Mouse (Mus musculus) adrenal gland, adult (tissue): ENCODE data around the gene Tmem208.

ENCODE experiments used
- DNase-seq, 2 experiments: peaks; one replicate each; pipeline ENCODE4 v3.0.0; 2022 to 2023; ENCODE audit warnings: low spot score in 1 of 2; ENCODE audit not compliant: inconsistent age in 2 of 2

Gene Tmem208

DNA sequence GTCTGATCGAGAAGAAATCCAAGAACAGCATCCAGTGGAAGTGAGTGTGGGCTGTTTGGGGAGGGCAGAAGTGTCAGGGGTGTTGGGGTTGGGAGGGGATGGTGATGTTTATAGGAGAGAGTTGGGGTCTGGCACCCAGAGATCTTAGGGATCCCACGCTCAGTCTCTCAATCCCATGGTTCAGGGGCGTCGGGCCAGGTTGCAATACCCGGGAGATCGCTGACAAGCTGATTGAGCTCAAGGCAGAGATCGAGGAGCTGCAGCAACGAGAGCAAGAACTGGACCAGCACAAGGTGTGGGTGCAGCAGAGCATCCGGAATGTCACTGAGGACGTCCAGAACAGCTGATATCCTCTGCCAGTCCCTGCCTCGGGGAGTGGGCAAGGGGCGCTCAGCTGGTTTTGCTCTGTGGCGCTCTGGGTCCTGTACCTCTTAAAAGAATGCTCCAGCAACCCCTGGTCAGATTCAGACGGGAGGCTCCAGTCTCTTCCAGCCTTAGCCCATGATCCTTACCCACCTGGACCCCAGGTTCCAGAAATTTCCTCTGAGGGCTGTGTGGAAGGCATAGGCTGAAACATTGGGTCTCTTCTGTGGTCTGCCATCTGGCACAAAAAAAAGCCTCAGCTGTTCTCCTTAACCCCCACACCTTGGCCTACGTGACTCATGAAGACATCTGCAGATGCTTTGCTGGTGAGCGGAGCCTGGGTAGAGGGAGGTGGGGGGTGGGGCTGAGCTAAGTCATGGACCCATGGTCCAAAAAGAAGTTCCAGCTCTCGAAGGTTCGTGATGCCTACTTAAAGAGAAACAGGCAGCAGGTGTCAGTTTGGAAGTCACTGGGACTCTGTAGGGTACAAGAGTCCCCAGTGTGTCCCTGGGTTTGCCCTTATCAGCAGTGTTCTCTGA is 27.6 kb upstream of the Tmem208 start:
- peak in 1 of 2 experiments; percentile 55 for DNase-seq

DNA sequence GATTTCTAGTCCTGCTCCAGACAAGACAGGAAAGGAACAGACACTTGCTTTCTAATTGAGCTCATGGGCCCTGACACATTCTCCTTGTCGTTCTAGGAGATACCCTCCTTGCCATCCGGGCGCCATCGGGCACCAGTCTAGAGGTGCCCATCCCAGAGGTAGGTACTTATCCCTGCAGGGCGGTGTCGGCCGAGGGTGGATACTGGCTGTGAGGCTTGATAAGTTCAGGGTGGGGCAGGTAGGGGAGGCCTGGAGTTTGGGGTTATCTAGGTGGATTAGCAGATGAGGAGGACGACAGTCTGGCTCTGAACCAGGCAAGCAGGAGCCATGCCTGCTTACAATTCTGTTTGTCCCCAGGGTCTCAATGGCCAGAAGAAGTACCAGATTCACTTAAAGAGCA is 26.2 kb upstream of the Tmem208 start:
- DNase-seq = no peak

DNA sequence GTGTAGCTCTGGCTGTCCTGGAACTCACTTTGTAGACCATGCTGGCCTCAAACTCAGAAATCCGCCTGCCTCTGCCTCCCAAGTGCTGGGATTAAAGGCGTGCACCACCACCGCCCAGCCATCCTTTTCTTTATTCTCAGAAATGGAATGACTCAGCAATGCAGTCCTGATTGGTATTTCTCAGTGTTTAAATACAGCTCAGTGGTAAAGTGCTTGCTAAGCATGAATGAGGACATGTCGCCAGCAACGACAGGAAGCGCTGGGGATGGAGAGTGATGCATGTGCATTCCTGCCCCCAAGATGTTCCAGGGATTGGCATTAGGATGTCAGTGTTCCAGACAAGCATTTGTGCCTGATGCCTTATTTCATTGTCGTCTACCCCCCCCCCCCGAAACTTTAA is 22.8 kb upstream of the Tmem208 start:
- DNase-seq = no peak

DNA sequence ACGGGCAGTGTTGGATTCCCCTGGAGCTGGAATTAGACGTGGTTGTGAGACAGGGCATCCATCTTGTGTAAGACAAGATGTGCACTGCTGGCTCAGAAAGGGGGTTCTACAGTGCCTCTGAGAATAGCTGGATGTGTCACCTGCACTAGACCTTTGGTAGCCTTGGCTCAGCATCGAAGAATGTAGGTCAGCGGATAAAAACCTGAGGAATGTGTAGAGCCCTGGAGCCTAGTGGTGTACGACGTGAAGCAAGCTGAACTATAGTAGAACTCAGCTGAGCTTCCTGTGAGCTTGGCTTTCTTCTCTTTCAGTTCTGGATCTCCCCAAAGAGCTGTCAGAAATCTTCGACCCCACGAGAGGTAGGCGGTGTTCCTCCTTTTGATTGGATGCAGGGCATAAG is 22.3 kb upstream of the Tmem208 start:
- DNase-seq = no peak

DNA sequence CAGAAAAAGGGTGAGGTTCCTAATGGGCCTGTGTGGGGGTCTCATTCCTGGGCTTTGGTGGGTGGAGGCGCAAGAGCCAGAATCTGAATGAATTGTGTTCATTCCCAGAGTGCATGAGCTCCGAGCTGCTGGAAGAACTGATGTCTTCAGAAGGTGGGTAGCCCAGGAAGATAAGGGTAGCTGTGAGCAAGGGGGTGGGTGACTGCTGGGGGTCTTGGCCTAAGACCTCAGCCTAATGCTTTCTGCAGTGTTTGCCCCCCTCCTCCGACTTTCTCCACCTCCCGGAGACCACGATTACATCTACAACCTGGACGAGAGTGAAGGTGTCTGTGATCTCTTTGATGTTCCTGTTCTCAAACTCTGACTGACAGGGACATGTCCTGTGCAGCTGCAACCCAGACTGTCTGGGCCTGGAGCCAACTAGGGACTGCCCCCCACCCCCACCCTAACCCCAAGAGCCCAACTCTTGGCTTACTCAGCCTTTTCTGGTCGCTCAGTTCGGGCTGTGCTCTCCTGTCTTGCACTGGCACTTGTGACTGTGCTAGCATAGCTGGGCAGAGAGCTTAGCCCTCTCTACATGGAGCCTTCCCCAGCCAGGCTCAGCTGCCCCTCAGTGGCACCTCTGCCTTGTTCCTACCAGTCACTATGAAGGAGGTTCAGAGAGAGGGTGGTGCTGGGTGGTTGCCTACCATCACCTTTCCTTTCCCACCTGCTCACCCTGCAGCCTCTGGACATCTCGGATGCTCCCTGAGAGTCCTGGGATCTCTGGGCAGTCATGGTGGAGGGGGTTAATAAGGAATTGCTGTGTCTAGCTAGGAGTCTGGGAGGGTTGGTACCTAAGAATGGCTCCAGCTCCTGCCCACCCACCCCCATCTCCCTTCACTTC is 21.6 kb upstream of the Tmem208 start:
- peak in 1 of 2 experiments; percentile 62 for DNase-seq

DNA sequence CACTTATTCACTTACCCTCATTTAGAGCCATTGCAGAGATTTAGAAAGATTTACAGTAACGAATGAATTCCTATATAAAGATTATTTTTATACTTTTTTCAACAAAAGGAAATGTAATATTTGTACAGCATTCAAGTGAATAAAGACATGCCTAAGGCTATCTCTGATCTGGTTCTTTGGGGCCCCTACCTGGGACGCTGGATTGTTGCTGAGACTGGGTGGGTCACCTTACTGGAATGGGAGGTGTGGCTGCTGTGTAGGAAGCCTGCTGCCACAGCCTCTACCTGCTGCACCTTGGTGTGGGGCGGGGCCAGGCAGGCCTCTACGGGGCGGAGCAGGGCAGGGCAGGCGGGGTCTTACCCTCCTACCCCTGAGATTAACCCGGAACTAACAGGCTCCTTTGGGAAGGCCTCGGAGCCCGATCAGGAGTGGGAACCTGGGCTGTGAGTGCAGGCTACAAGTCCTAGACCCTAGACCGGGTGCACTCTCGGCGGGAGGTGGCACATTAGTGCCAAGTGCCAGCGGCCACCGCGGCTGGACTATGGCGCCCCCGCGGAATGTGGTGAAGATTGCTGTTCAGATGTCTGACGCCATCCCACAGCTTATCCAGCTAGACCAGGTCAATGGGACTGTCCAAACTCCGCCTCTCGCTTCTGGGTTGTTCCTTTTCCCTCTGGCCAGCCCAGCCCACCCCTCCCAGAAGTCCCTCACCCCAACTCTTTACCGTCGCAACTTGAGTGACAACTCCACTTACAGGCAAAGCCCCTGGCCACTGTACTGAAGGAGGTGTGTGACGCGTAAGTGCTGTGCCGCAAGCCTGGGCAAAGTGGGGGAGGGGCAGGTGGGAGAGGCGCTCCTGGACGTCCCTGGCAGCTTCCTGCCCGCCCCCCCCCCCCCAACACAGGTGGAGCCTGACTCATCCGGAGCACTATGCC is 20.7 kb upstream of the Tmem208 start, which contains the start of gene Elmo3:
Elmo3 (plus strand) TSS at position 391 of the 935 bp plus-strand sequence.
- peak; percentile 76 to 90 for DNase-seq

DNA sequence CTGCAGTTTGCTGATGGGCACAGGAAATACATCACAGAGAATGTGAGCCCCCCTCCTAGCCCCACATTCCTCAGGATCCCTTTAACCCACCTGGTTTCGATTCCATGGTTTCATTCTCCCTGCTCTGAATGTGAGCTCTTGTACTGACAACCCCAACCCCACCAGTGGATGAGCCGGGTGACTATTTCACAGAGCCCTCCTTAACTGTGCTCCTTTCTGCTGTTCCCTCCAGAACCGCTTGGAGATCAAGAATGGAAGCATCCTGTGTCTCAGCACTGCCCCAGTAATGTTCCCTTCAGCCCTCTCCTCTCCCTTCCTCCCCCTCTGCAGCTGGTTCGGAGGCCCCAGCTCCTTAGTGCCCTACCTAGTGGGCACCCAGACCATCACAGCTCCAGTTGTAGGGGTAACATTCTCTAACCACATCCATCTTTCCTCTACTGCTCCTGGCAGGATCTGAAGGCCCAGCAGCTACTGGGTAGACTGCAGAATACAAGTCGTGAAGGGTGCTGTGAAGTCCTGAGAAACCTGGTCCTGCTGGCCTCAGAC is 19.9 kb upstream of the Tmem208 start:
- peak in 1 of 2 experiments; percentile 66 for DNase-seq

DNA sequence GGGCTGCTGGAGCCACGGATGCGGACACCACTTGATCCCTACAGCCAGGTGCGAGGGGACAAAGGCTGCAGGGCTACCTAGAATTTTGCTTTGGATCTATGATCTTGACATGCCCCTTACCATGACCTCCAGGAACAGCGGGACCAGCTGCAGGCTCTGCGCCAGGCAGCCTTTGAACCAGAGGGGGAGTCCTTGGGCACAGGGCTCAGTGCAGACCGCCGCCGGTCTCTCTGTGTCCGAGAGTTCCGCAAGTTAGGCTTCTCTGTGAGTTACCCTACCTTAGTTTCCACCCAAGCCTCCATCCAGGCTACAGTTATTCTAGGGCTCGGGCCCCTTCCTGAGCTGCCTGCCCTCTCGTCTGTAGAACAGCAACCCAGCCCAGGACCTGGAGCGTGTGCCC is 18.5 kb upstream of the Tmem208 start:
- no peak for DNase-seq

DNA sequence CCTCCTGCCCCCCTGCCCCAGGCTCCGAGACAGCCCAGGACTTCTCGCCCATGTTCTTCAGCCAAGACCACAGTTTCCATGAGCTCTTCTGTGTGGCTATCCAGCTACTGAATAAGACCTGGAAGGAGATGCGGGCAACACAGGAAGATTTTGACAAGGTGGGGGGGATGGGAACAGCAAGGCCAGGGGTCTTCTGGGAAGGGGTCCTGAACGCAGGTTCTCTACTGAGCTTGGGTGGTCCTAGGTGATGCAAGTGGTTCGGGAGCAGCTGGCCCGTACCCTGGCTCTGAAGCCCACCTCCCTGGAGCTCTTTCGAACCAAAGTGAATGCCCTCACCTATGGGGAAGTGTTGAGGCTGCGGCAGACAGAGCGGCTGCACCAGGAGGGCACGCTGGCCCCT is 17.7 kb upstream of the Tmem208 start:
- no peak for DNase-seq

DNA sequence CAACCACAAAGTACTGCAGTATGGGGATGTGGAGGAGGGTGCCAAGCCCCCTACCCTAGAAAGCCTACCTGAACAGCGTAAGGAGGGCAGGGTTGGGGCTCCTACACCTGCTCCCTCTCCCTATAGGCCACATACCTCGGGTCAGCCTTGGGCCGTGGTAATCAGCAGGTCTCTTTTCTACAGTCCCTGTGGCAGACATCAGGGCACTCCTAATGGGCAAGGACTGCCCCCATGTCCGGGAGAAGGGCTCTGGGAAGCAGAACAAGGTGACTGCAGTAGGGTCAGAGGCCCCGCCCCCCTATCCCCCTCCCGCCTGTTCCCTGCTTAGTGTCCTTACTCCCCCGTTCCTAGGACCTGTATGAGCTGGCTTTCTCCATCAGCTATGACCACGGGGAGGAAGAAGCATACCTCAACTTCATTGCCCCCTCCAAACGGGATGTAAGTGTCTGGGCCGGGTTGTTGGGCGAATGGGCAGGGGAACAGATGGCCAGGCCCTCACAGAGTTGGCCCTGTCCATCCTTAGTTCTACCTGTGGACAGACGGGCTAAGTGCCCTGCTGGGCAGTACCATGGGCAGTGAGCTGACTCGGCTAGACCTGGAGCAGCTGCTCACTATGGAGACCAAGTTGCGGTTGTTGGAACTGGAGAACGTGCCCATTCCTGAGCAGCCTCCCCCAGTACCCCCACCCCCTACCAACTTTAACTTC is 16.9 kb upstream of the Tmem208 start:
- DNase-seq = no peak

DNA sequence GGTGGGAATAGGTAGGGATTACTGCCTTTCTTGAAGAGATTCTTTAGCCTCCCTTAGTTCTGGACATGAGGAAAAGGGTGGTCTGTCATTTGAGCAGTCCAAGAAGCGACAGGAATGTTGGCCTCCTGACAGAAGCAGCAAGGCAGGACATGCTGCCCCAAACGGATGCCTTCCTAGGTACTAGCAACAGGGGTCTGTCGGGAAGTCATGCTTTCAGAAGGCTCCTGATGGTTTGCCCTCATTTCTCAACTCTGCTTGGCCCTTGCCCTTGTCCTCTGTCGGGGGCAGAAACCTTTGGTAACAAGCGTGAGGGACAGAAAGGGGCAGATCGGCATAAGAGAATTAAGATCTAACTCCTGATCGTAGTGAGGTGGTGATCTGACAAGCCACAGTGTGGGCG is 16.0 kb upstream of the Tmem208 start:
- no peak for DNase-seq

DNA sequence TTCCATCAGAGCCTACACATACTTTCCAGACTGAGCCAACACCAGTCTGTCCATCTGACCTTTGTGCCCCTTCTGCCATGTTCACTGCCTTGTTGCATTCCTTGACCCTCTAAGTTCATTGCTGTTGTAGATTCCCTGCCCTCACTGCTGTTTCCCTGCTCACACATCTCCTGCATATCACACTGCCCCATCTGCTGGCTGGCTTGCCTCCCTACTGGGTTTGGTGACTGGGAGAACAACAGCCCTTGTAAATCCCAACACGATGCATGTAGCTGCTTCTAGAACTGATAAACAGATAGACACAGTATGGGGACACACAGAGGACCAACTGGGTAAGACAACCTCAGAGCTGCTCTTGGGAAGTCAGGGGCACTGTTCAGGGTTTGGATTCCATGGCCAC is 14.4 kb upstream of the Tmem208 start:
- no peak for DNase-seq

DNA sequence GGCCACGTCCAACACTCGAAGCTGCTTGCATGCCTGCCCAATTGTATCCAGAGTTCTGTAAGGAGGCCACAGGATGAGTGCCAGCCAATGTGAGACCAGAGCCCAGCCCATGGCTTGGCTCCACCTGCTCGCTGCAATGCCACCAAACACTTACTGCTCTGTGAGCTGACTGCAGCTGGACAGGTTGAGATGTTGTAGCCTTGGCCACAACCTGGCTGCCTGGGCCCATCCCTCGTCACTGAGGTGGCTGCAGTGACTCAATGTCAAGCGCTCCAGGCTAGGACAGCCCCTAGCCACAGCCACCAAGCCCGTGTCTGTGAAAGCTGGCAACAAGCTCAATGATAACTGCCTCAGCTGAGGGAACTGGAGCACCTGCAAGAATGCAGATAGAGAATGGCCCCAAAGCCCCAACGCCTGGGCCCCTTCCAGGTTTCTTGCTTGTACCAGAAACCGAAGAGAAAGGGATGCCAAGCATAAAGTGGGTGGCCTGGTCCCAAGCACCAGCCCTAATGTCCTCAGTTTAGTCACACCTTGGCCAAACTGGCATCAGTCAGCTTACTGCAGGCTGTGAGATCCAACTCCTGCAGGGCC is 13.2 kb upstream of the Tmem208 start:
- no peak for DNase-seq

DNA sequence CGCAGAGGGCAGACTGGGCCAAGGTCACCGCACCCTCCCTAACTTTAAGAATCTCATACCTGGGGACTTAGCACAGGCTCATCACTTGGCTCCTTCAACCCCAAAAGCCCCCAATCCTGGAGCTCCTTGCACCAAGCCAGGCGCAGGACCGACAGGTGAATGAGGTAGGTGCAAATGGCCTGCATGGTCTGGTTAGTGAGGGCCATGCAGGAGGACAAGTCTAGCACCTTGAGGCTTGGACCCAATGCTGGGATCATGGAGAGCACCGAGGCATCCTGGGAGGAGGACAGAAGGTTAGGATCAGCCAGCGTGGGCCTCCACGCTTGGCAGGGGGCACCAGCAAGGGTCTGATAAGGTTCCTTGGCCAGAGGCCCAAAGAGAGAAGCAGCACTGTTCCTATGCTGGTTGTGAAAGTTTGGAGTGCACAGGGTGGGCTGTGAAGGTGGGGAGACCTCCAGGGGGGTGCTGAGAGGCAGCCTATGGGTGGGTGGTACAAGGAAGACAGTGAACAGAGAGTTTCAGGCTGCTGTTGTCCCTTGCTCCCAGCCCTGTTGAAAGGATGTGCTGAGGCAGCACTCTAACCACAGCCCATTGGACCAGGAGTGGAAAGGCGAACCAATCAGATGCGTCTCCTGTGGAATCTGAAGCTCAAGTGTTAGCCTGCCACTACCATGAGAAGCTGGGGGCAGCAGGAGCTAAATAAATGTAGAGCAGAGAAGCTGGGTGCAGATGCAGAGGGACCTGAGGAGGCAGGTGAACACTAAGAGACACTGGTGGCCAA is 12.3 kb upstream of the Tmem208 start:
- no peak for DNase-seq

DNA sequence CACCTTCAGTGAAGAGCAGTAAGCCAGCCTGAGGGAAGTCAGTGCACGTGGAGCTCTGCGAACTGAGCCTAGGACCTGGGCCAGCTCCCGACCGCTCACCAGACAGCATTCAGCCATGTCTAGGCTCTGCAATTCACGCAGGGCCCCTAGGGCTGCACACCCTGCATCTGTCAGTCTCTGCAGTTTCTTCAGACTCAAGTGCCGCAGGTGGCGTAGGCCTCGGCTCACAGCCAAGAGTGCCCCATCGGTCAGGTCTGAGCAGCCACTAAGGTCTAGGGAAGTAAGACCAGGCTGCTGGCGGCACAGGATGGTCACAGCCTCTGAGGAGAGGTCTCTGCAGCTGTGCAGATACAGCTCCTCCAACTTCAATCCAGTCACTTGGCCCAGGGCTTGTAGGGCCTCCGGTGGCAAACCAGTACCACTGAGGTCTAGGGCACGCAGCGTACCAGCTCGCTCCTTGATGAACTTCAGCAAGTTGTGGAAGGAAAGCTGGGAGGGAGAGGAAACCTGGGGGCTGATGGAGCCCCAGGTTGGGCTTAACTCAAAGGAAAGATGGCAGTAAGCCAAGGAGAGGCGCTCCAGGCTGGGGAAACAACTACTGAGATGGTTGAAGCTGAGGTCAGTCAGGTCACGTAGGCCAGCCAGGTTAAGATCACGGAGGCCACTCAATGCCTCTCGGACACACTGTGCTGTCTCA is 10.9 kb upstream of the Tmem208 start:
- no peak for DNase-seq

DNA sequence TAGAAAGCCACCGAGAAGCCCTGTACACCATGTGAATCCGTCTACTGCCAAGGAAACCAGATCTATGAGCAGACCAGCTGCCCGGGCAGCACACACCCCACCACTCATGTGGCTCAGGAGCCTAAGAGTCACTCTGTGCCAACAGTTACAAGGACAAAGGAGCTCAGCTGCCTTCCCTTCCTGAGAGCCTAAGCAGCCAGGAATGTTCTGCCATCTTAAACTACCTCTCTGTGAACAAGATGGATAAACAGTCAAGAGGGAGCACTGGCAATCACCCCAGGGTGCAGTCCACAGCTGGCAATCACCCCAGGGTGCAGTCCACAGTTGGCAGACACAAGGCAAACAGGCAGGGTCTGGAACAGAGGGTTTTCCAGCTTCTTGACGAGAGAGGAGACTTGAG is 8.2 kb upstream of the Tmem208 start:
- peak; percentile 53 to 64 for DNase-seq

DNA sequence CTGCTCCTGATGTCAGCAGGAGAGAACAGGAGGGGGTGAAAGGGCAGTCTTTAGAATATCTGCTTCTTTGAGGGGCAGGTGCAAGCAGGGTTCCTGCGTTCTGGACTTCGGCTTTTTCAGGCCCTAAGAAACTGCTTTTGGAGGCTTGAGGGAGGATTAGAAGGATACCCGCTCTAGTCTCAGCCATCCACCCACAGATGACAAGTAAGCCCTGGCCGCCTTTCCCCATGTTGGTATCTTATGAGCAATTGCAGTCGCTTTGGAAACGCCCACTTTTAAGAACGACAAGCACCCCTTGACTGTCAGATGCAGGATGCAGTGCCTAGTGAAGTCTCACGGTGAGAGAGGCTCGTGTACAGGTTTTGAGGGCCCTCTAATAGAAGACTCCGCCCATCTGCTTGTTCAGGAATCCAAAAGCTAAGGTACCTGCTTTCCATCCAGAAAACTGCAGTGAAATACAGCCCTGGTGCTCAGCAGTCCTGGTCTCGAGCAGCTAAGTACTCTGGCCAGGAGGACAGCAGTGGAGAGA is 7.4 kb upstream of the Tmem208 start:
- DNase-seq = no peak

DNA sequence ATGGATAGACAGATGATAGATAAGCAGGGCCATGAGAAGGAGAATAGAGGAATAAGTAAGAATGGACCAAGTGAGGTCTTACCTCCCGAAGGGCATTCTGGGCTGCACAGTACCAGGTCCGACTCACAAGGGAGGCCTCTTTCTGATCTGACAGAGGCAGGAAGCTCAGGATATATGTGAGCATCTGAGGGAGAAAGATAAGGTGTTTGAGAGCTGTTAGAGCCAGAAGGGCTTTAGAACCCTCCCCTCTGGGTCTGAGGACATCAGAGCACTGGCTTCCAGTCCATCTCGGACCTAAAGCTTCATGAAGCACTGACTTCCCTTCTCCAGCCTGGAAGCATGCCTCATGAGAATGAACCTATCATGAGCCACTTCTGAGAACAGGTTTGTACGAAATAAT is 3.0 kb upstream of the Tmem208 start:
- DNase-seq = no peak
